Mouse (Mus musculus): Measurements from ENCODE around the gene Tlr7. TPM values are rescaled to one million over a fixed set of nuclear protein-coding genes. Genes with fewer than 3 reads are reported as not detected.

Tlr7 gene
- polyA plus RNA-seq, 1 experiment from 2014 or later: 0.97 TPM

DNA sequence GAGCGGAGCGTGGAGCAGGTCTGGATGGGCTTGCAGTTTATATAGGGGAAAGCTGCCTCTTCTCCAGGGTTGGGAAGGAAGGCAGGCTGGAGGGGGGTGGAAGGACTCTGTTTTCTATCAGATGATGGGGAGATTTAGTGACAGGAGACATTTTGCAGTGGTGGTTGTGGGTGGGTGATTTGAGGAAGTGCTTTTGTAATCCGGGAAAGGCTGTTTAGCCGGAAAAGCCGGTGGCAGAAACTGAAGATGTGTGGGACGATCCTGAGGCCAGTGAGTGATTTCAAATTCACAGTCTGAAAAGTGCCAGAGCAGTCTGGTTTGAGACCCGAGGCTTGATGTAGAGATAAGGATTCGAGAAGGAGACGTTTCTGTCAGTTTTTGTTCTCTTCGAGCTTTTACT, 53.8 kb downstream of the Tlr7 start:
- Histone ChIP-seq H3K4me3 (replicated peaks) (no peak overlapping the region), H3K36me3 (no peaks in the 10 kb centered on the region), H3K9ac (replicated peaks) (no peak overlapping the region), H3K4me2 (replicated peaks) (0 out of 2 replicates have a peak overlapping the region, but pooled peaks have one; percentile 13), H3K27me3 (peaks cover 23% of the 10 kb centered on the region; the same call in 1 of the 2 replicates), H3K27ac (no peak overlapping the region), H3K4me1 (replicated peaks) (no peaks in the 10 kb centered on the region), H3K9me3 (no peaks in the 10 kb centered on the region)
- 68% methylated on average over 10 of the region's 10 CpGs for WGBS
- ATAC-seq: no peak

DNA sequence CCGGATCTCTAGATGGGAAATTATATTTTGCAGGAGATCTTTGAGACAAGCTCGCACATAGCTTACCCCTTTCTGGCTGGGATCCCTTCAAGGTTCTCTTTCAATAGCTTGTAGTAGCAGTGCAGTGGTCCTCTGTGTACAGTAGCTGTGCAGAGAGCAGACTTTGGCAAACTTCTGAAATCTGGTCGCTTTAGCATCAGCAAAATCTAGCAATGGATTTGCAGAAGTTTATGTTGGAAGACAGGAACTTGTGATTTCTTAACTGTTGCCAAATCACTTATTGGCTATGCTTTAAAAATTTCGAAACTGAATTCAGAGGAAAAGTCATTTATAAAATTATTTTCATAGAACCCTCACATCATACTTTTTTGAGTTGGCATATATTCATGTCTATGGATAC, 66.3 kb downstream of the Tlr7 start, which contains the start of gene Tlr8:
TSS of gene Tlr8 (minus strand) at position 244 of the 400 bp plus-strand sequence.
- peaks cover 27% of the 10 kb centered on the region; the same call in 1 of the 2 replicates for H3K27me3 ChIP-seq
- 82% methylated on average over 4 of the region's 4 CpGs for WGBS

DNA sequence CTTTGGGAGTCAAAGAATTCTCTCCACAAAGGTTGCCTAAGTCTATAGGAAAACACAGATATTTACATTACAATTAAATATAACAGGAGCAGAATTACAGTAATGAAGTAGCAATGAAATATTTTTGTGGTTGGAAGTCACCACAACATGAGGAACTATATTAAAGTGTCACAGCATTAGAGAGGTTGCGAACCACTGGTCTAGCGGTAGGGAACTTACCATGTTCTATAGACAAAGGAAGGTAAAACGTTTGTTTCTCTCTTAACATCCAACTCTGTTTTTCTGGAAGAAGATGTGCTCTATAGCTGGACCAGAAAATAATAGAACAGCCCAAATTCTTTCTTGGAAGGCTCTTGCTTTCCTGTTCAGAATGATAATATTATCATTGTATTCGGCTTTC, 66.8 kb downstream of the Tlr7 start:
- H3K9ac ChIP-seq (replicated peaks): no peak overlapping the region
- ATAC-seq: no peak
- WGBS: 84% methylated on average over 4 of the region's 4 CpGs
- no peaks in the 10 kb centered on the region for H3K36me3 ChIP-seq
- no peaks in the 10 kb centered on the region for H3K9me3 ChIP-seq
- no peaks in the 10 kb centered on the region for H3K4me1 ChIP-seq (replicated peaks)
- H3K4me2 ChIP-seq (replicated peaks): no peak overlapping the region
- H3K27ac ChIP-seq: no peak overlapping the region
- H3K4me3 ChIP-seq (replicated peaks): no peak overlapping the region
- peaks cover 27% of the 10 kb centered on the region; the same call in 1 of the 2 replicates for H3K27me3 ChIP-seq

More for the DNA sequence above, 66.3 kb downstream of the Tlr7 start, which contains the start of gene Tlr8:
- H3K9ac ChIP-seq (replicated peaks): no peak within 1 kb of the TSS
- H3K4me2 ChIP-seq (replicated peaks): no peak within 1 kb of the TSS
- no peaks in the 10 kb centered on the region for H3K36me3 ChIP-seq
- no peak within 1 kb of the TSS for H3K4me3 ChIP-seq (replicated peaks)
- H3K4me1 ChIP-seq (replicated peaks): no peaks in the 10 kb centered on the region
- H3K27ac ChIP-seq: no peak within 1 kb of the TSS
- ATAC-seq: no peak
- no peaks in the 10 kb centered on the region for H3K9me3 ChIP-seq

Other genes with a start within 250 kb of the Tlr7 start
- gene Tmsb4x, start 121.2 kb downstream of the Tlr7 start, polyA plus RNA-seq (2015; fragmentation: Nextera tagmentation; extraction: Ambion mirVana): 6,172 and 6,685 TPM in 2 replicates
- 0.04 TPM in 1 of 2 replicates, not detected in the other for gene Tlr8, start 66.2 kb downstream of the Tlr7 start, polyA plus RNA-seq (2015; fragmentation: Nextera tagmentation; extraction: Ambion mirVana)
- 7.2 and 8.5 TPM in 2 replicates for gene Prps2, start 52.2 kb upstream of the Tlr7 start, polyA plus RNA-seq (2015; fragmentation: Nextera tagmentation; extraction: Ambion mirVana)

Measured in midbrain, embryonic 13.5 days (tissue).